Mouse (Mus musculus): ENCODE measurements around the gene Plin5. TPM values are rescaled to one million over a fixed set of nuclear protein-coding genes. Genes with fewer than 3 reads are reported as not detected.

Gene Plin5
- total and polyA plus RNA-seq, 3 experiments, result not detected

DNA sequence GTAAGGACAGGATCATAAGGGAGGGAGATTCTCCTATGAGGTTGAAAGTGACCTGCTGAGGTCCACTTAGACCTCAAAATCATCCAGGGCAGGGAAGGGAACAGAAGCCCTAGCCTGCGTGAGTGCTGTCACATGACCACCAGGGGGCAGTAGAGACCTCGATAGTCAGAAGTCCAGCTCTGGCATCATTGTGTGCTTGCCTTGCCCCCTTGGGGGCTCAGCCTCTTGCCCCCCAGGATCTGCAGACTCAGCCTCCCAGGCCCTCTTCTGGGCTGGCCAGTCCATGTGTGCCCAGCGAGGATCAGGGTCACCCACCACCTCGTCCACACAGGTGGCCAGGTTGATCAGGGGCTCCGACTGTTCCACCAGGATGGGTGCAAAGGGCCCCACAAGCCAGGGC lies 5.5 kb downstream of the Plin5 start (continued):
- TF ChIP-seq HCFC1 (IDR thresholded peaks at IDR 0.05; ENCODE audit: low read depth, low read length) (no peak), UBTF (IDR thresholded peaks at IDR 0.05; ENCODE audit: borderline replicate concordance, insufficient read depth, low read depth, low read length) (no peak), MAZ (IDR thresholded peaks at IDR 0.05; ENCODE audit: low read depth, low read length) (no peak)

DNA sequence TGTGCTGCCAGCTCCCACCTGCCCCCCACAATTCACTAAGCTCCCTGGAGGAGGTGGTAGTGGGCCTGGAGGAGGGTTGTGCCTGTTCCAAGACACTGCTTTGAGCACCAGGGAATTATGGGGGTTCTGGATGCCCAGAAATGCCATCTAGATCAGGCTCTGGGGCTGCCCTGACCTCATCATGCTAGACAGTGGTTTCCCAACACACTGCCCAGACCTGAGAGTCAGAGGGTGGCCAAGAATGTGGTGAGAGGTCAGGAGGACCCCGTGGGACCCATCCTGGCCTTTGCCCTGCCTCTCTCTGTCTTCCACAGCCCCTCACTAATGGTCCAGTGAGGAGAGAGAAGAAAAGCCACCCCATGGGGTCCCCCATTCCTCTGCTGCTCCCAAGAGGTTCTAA lies 6.4 kb downstream of the Plin5 start:
- no peaks in the 10 kb centered on the region for H3K9me3 ChIP-seq (replicated peaks; ENCODE audit: insufficient read depth, low read length)
- no peak overlapping the region for H3K27ac ChIP-seq (ENCODE audit: control insufficient read depth, low read depth, low read length)
- no peaks in the 10 kb centered on the region for H3K4me1 ChIP-seq (ENCODE audit: control insufficient read depth in 1 of 2, insufficient read depth in 2 of 2, low read length in 2 of 2)
- TF ChIP-seq CHD1 (IDR thresholded peaks at IDR 0.05; ENCODE audit: low read depth, low read length) (no peak), CHD2 (IDR thresholded peaks at IDR 0.05; ENCODE audit: low read length) (no peak), USF1 (IDR thresholded peaks at IDR 0.05; ENCODE audit: low read depth, low read length) (no peak), MAZ (IDR thresholded peaks at IDR 0.05; ENCODE audit: low read depth, low read length) (no peak), JUND (IDR thresholded peaks at IDR 0.05; ENCODE audit: low read depth, low read length) (no peak), E2F4 (IDR thresholded peaks at IDR 0.05; ENCODE audit: borderline replicate concordance, low read depth, low read length) (no peak), MYC (IDR thresholded peaks at IDR 0.05; ENCODE audit: low read depth, low read length) (no peak), EP300 (IDR thresholded peaks at IDR 0.05; ENCODE audit: low read depth in 1 of 2, low read length in 2 of 2) (no peak), ZKSCAN1 (IDR thresholded peaks at IDR 0.05; ENCODE audit: low read depth, low read length) (no peak)
- no peaks in the 10 kb centered on the region for H3K79me2 ChIP-seq (ENCODE audit: control insufficient read depth, insufficient read depth, low read length, poor library complexity)
- no peaks in the 10 kb centered on the region for H3K36me3 ChIP-seq (ENCODE audit: control insufficient read depth in 1 of 2, insufficient read depth in 2 of 2, low read length in 2 of 2)
- no peaks in the 10 kb centered on the region for H3K27me3 ChIP-seq (ENCODE audit: control insufficient read depth in 1 of 2, insufficient read depth in 2 of 2, low read length in 2 of 2)
- no peak for DNase-seq (ENCODE audit: low read depth, low spot score)
- no peak overlapping the region for H3K9ac ChIP-seq (ENCODE audit: control insufficient read depth, low read depth, low read length, poor library complexity, severe bottlenecking)
- no peak overlapping the region for H3K4me3 ChIP-seq (ENCODE audit: control insufficient read depth in 1 of 2, insufficient read depth in 1 of 2, low read depth in 2 of 2, low read length in 2 of 2)

DNA sequence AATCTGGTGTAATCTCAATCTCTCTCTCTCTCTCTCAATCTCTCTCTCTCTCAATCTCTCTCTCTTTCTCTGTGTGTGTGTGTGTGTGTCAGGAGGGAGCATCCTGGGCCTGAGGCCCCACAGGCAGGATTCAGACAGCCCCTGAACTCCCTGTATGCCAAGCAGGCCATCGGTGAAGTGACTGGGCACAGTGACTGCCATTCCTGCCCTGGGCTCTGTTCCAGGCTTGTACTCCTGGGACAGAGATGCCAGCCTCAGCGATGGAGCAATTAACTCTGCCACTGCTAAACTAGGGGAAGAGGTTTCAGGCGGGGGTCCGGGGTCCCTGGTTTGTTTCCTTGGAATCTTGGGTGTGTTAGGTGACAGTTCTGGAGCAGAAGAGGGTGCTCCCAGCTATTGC lies 6.8 kb downstream of the Plin5 start:
- Histone ChIP-seq H3K36me3 (ENCODE audit: control insufficient read depth in 1 of 2, insufficient read depth in 2 of 2, low read length in 2 of 2) (no peaks in the 10 kb centered on the region), H3K9me3 (replicated peaks; ENCODE audit: insufficient read depth, low read length) (no peaks in the 10 kb centered on the region), H3K27ac (ENCODE audit: control insufficient read depth, low read depth, low read length) (no peak overlapping the region), H3K4me3 (ENCODE audit: control insufficient read depth in 1 of 2, insufficient read depth in 1 of 2, low read depth in 2 of 2, low read length in 2 of 2) (no peak overlapping the region), H3K9ac (ENCODE audit: control insufficient read depth, low read depth, low read length, poor library complexity, severe bottlenecking) (no peak overlapping the region), H3K27me3 (ENCODE audit: control insufficient read depth in 1 of 2, insufficient read depth in 2 of 2, low read length in 2 of 2) (no peaks in the 10 kb centered on the region), H3K79me2 (ENCODE audit: control insufficient read depth, insufficient read depth, low read length, poor library complexity) (no peaks in the 10 kb centered on the region), H3K4me1 (ENCODE audit: control insufficient read depth in 1 of 2, insufficient read depth in 2 of 2, low read length in 2 of 2) (no peaks in the 10 kb centered on the region)
- DNase-seq (ENCODE audit: low read depth, low spot score), result no peak
- TF ChIP-seq POLR2AphosphoS2 (IDR thresholded peaks at IDR 0.05; ENCODE audit: low read length), result no peak
- no peak for TF ChIP-seq CTCF (IDR thresholded peaks at IDR 0.05 in 2 of 3, conservative IDR thresholded peaks at IDR 0.05 in 1 of 3; ENCODE audit: control insufficient read depth in 1 of 3, insufficient read depth in 1 of 3, low read depth in 2 of 3, low read length in 3 of 3, poor library complexity in 1 of 3, severe bottlenecking in 1 of 3)
- TF ChIP-seq POLR2A (IDR thresholded peaks at IDR 0.05; ENCODE audit: control insufficient read depth in 1 of 2, insufficient read depth in 1 of 2, low read depth in 1 of 2, low read length in 2 of 2, poor library complexity in 1 of 2), result no peak
